Mouse (Mus musculus) megakaryocyte, embryonic 14.5 days (primary cell): ENCODE data around the gene Fam129a.

Experiments
- FLI1 ChIP-seq: IDR thresholded peaks from 2 replicates; pipeline ENCODE4 v1.6.1; 2012; ENCODE audit warnings: low read length, inconsistent platforms, mixed read lengths
- GATA1 ChIP-seq: IDR thresholded peaks from 3 replicates; pipeline ENCODE4 v1.6.1; 2012; ENCODE audit warnings: mixed read lengths, low read length, inconsistent platforms, borderline replicate concordance

DNA sequence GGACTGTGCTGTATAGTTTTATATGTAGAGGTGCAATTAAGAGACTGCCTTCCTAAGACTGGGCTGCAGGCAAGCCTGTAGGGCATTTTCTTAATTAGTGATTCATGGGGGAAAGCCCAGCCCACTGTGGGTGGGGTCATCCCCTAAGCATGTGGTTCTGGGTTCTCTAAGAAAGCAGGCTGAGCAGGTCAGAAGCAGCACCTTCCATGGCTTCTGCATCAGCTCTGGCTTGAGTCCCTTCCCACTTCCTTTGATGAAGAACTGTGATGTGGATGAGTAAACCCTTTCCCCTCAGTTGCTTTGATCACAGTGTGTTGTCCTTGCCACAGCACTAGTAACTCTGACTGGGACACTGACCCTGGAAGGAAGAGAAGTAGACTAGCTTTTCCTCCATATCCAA, 39.6 kb downstream of the Fam129a start:
- no peak for TF ChIP-seq GATA1
- no peak for TF ChIP-seq FLI1
